Mouse (Mus musculus) olfactory bulb, adult 2 months (tissue): Measurements from ENCODE around the gene Lef1.

Experiments
- CTCF ChIP-seq: fragments of 200-500 bp; IDR thresholded peaks from 2 replicates; pipeline ENCODE4 v1.5.1; 2012; ENCODE audit warnings: low read depth, mild to moderate bottlenecking, low read length, moderate library complexity; ENCODE audit not compliant: insufficient read depth
- POLR2A ChIP-seq: fragments of 200-500 bp; IDR thresholded peaks from 2 replicates; pipeline ENCODE4 v1.6.1; 2012; ENCODE audit warnings: mild to moderate bottlenecking, low read depth, low read length, moderate library complexity; ENCODE audit not compliant: insufficient read depth

DNA sequence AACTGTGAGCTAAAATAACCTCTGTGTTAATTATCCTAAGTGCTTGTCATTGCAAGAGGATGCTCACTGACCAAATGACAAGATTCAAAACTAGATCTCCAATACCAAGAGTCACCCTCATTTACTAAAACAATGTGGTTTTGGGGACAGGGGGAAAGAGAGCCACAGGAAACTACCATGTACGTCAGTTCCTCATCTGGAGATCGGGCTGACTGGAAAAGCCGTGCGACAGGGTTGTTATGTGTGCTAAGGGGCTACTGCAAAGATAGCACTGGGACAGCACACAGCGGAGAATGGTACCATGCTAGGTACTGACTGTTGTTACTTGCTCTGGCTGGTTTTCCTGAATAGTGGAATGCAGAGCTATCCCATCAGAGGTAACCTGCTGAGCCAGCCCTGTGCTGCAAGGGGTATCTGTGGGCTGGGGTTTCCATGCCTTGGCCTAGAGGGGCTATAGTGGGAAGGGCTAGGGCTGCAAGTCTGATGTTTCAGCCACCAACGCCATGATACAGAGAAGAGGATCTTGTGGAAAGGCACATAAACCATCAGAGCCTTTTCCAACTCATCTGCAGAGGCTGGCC is 32.1 kb upstream of the Lef1 start:
- no peak for TF ChIP-seq CTCF
- TF ChIP-seq POLR2A = no peak
